Mouse (Mus musculus): Measurements from ENCODE around the gene Cirbp.

DNA sequence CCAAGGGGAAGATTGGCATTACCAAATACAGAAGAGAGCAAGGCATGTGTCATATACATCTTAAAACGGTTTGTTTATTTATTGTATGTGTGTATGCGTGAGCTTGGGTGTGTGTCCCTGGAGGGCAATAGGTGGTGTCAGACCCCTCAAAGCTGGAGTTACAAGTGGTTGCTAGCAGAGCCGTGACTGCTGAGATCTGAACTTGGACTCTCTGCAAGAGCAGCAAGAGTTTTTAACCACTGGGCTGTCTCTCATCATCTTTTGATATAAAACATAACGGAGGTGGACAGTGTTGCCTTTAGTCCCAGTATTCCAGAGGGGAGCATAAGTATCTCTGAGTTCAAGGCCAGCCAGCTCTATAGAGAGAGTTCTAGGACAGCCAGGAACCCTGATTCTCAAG lies 42.5 kb downstream of the Cirbp start:
- no peak for TF ChIP-seq CTCF (IDR thresholded peaks at IDR 0.05; ENCODE audit: control insufficient read depth, insufficient read depth, insufficient replicate concordance, low read depth, low read length)
- TF ChIP-seq POLR2A (IDR thresholded peaks at IDR 0.05; ENCODE audit: control insufficient read depth, low read depth, low read length): no peak

Data from testis, adult 2 months (tissue).